Mouse (Mus musculus) layer of hippocampus, adult 2 months (tissue): ENCODE data around the gene Igdcc3. TPM values are rescaled to one million over a fixed set of nuclear protein-coding genes. Genes with fewer than 3 reads are reported as not detected.
A peak's percentile ranks its signal among the peaks of the same experiment; 100 is the strongest.

Experiments
- DNase-seq, 2 experiments: peaks; one replicate each; pipeline ENCODE4 v3.0.0; 2022; ENCODE audit warnings: low spot score in 2 of 2
- H3K27ac ChIP-seq: fragments of 200-600 bp; 2 replicates; pipeline ENCODE4 v1.8.1; 2022
- H3K4me3 ChIP-seq: fragments of 200-600 bp; 2 replicates; pipeline ENCODE4 v1.8.1; 2022; ENCODE audit warnings: mild to moderate bottlenecking
- CTCF ChIP-seq: fragments of 200-600 bp; conservative IDR thresholded peaks from 2 replicates; pipeline ENCODE4 v1.8.1; 2022; ENCODE audit warnings: antibody characterized with exemption, mild to moderate bottlenecking, moderate library complexity
- total RNA-seq, 2 experiments: library from RNA; stranded (reverse); gene quantifications; 2 replicates each; pipeline ENCODE4 v1.2.3; 2021

Gene Igdcc3
- total RNA-seq, 2 experiments from 2014 or later, result 3.5 to 4.9 TPM

GRCm38 (mm10) chr9:65148507-65148906 lies 7.5 kb downstream of the Igdcc3 start:
- no peak for DNase-seq
- no peak overlapping the region for H3K4me3 ChIP-seq
- no peak for TF ChIP-seq CTCF
- no peak overlapping the region for H3K27ac ChIP-seq

DNA sequence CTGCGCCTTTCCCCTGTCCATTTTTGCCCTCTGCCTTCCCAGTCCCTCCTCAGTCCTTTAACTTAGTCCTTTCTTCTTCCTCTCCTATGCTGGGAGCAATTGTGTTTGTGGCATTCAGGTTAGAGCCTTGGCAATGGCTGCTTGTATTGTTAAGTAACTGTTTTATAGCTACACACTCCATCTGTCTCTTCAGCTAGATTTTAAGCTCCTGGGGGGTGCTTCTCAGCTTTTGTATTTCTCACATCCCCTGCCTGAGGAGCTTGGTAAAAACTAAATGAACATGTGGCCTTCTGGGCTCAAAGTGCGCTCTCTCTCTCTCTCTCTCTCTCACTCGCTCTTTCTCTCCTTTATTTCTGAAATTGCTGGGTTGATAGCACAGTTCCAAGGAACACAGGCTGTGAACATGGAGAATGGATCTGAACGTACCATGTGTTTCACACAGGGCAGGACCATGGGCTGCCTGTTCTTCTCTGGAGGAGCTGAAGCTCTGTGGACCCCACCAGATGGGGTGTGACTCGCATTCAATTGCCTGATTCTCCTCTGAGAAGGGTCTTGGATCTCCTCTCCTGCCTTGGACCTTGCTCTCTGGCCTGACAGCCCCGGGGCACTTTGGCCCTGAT lies 11.8 kb downstream of the Igdcc3 start:
- no peak for DNase-seq
- Histone ChIP-seq H3K27ac (peak overlapping the region; percentile 81), H3K4me3 (no peak overlapping the region)
- no peak for TF ChIP-seq CTCF

GRCm38 (mm10) chr9:65153331-65153711 lies 12.3 kb downstream of the Igdcc3 start:
- Histone ChIP-seq H3K27ac (peak overlapping the region; percentile 81), H3K4me3 (no peak overlapping the region)
- no peak for TF ChIP-seq CTCF
- DNase-seq, result no peak

DNA sequence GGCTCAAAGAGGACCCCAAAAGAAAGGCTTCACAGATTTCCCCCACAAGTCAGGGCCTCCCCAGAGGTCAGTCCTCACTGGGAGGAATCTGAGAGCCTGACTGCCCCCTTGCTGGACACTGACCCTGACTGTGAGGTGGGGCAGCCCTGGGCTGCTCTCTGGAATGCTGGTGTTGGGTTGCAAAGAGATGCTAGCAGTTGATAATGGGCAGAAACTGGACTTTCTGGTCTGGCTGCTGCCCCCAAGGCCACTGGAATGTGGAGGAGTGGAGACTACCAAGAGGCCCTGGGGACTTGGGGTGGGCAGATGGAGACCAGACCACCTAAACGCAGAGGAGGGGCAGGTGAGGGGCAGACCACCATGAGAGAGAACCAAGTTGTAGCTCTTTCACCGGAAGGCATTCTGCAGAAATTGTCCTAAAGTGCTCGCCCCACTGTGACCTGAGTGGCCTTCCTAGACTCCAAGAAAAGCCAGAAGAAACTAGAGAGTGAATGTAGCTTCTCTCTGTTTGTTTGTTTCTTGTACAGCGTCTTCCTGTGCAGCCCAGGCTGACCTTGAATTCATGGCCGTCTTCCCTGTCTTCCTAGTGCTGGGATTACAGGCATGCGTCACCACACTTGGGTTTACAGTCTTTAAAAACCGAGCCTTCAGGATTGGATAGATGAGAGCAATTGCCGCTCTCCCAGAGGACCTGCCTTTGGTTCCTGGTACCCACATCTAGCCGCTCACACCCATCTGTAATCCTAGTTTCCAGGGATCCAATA lies 13.9 kb downstream of the Igdcc3 start:
- H3K4me3 ChIP-seq, result no peak overlapping the region
- DNase-seq, result no peak
- no peak overlapping the region for H3K27ac ChIP-seq
- no peak for TF ChIP-seq CTCF

GRCm38 (mm10) chr9:65156604-65157003 lies 15.6 kb downstream of the Igdcc3 start:
- H3K4me3 ChIP-seq, result no peak overlapping the region
- no peak for TF ChIP-seq CTCF
- no peak for DNase-seq
- H3K27ac ChIP-seq, result no peak overlapping the region

DNA sequence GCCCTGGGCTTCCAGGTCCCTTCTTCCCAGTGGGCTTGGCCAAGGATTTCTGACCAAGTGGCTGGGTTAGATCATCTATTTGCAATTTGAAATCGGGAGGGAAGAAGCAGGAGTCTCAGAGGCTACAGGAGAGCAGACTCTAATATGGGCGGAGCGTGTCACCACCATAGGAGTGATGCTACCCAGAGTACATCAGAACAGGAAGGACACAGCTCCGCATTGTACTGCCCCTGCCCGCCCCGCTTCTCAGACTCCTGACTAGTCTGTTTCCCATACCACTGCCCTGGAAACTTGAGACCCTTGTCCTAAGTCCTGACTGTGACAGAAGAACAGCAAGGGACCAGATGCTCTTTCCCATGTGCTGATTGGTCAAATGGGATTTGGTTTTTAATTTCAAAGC lies 16.6 kb downstream of the Igdcc3 start:
- TF ChIP-seq CTCF, result no peak
- H3K4me3 ChIP-seq, result no peak overlapping the region
- H3K27ac ChIP-seq, result no peak overlapping the region
- no peak for DNase-seq

DNA sequence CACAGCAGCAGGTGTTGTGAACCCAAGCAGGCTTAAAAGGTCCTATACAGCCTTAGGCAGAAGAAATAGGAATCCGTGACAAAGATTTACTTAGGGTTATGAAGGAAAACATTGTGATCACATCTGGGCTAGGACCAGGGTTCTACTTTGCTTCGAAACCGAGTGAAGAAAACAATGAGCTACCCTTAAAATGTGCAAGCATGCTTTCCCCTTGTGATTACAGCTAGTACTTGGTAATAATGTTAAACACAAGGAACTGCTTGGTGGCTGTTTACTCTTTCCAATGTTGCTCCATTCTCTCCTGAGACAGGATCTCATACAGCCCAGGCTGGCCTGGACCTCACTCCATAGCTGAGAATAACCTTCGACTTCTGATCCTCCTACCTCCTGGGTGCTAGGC lies 20.2 kb downstream of the Igdcc3 start:
- no peak for TF ChIP-seq CTCF
- no peak for DNase-seq
- Histone ChIP-seq H3K4me3 (no peak overlapping the region), H3K27ac (no peak overlapping the region)

GRCm38 (mm10) chr9:65161881-65162280 lies 20.9 kb downstream of the Igdcc3 start:
- no peak for DNase-seq
- 0 out of 2 replicates have a peak overlapping the region, but pooled peaks have one; percentile 53 for H3K27ac ChIP-seq
- no peak overlapping the region for H3K4me3 ChIP-seq
- no peak for TF ChIP-seq CTCF

GRCm38 (mm10) chr9:65162711-65163639 lies 22.0 kb downstream of the Igdcc3 start:
- DNase-seq, result peak in 1 of 2 experiments; percentile 35
- peak overlapping the region; percentile 53 for H3K27ac ChIP-seq
- no peak for TF ChIP-seq CTCF
- peak overlapping the region; percentile 58 for H3K4me3 ChIP-seq

DNA sequence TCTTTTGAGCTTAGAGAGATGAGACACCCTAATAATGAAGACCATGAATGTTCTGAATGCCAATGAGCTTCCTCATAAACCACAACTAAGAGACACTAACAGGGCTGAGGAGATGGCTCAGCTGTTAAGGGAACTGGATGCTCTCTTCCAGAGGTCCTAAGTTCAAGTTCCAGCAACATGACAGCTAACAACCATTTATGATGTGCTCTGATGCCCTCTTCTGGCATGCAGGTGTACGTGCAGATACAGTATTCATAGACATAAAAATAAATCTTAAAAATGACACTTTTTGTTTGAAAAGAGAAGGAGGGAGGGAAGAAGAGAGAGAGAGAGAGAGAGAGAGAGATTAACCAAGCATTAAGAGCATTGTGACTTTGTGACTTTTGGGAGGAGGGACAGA lies 23.9 kb downstream of the Igdcc3 start:
- DNase-seq, result no peak
- H3K27ac ChIP-seq, result no peak overlapping the region
- TF ChIP-seq CTCF, result peak; percentile 79

DNA sequence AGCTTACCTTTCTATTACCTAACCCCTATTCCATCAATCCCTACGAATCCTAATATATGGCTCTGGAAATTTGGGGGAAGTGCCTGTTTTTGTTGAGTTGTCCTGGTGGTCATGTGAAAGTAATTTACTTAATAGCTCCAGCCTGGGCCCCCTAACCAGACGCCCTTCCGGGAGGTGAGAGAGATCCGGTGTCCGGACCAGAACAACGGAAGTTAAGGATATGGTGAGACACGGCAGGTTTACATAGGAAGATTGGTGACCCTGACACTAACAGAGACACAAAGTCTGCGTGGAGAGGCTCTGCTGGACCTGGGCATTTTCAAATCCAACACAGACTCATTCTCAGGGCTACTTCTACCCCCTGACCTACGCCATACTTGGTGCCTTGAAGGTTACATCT lies 25.4 kb downstream of the Igdcc3 start:
- Histone ChIP-seq H3K27ac (no peak overlapping the region), H3K4me3 (no peak overlapping the region)
- no peak for DNase-seq
- no peak for TF ChIP-seq CTCF

More for the DNA sequence above, 23.9 kb downstream of the Igdcc3 start:
- no peak overlapping the region for H3K4me3 ChIP-seq

DNA sequence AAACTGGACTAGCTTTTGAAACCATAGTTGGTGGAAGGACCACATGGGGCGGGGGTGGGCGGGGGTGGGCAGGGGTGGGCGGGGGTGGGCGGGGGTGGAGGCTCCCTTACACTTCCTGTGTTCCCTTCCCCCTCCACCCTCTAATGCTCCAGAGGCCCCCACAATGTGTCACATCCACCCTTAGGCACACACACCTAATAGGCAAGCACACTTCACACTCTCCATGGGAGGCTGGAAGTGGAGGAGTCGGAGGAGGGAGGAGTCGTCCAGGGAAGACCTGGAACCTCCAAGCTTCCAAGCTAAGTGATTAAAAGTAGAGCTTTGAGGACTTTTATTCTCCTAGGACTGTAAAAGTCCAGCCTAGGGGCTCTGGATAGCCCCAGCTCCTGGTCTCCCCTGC lies 27.5 kb downstream of the Igdcc3 start:
- DNase-seq, result no peak
- Histone ChIP-seq H3K4me3 (no peak overlapping the region), H3K27ac (no peak overlapping the region)
- no peak for TF ChIP-seq CTCF

DNA sequence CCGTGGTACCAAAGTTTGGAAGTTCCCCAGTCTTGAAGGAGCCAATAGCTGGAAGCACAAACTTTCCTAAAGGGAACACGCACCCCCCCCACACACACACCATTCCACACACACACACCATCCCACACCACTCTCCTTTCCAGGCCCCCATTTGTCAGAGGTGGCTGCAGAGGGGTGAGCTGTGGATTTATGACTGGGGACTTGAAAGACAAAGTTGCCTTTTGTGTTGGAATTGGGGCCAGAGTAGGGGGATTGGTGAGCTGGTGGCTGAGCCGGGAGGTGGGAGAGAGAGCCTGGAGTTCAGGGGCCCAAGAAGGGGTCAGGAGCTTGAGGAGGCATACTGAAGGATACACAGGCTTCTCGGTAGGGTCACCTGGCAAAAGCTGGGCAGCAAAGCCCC lies 28.0 kb downstream of the Igdcc3 start:
- Histone ChIP-seq H3K27ac (no peak overlapping the region), H3K4me3 (no peak overlapping the region)
- no peak for DNase-seq
- no peak for TF ChIP-seq CTCF
